Mouse (Mus musculus) neural tube, embryonic 12.5 days (tissue): ENCODE results near the gene Fam131c. TPM values are rescaled to one million over a fixed set of nuclear protein-coding genes. Genes with fewer than 3 reads are reported as not detected.
A peak's percentile ranks its signal among the peaks of the same experiment; 100 is the strongest.

Experiments used
- ATAC-seq: fragments of 200-750 bp; cut with Nextera tagmentation; 2 replicates; pipeline ENCODE4 v1.8.0; 2017; ENCODE audit warnings: low read depth, mild to moderate bottlenecking, moderate TSS enrichment, moderate library complexity; ENCODE audit not compliant: low FRiP score
- H3K27ac ChIP-seq: fragments of 300-500 bp; sonication (generic); 2 replicates; pipeline ENCODE4 v1.5.1; 2016
- H3K27me3 ChIP-seq: fragments of 300-500 bp; sonication (generic); replicated peaks from 2 replicates; pipeline ENCODE4 v1.6.1; 2016; ENCODE audit warnings: mild to moderate bottlenecking
- H3K36me3 ChIP-seq: fragments of 300-500 bp; sonication (generic); 2 replicates; pipeline ENCODE4 v1.6.1; 2016; ENCODE audit warnings: mild to moderate bottlenecking
- H3K4me1 ChIP-seq: fragments of 300-500 bp; sonication (generic); 2 replicates; pipeline ENCODE4 v1.6.1; 2016
- H3K4me2 ChIP-seq: fragments of 300-500 bp; sonication (generic); replicated peaks from 2 replicates; pipeline ENCODE4 v1.6.1; 2016; ENCODE audit warnings: mild to moderate bottlenecking
- H3K4me3 ChIP-seq: fragments of 300-500 bp; sonication (generic); 2 replicates; pipeline ENCODE4 v1.5.1; 2016
- H3K9ac ChIP-seq: fragments of 300-500 bp; sonication (generic); 2 replicates; pipeline ENCODE4 v1.6.1; 2016; ENCODE audit warnings: mild to moderate bottlenecking
- H3K9me3 ChIP-seq: fragments of 300-500 bp; sonication (generic); 2 replicates; pipeline ENCODE4 v1.6.1; 2016; ENCODE audit warnings: mild to moderate bottlenecking
- WGBS: fragments of 180-500 bp; shearing (Covaris S2); methylation state at CpG from one replicate; pipeline ENCODE4 v1.1.7; 2016; 5-methylcytosine and 5-hydroxymethylcytosine counted together
- polyA plus RNA-seq: library from polyadenylated mRNA; unstranded; fragments of >200 nt; fragmentation: Nextera tagmentation; extraction: Ambion mirVana; gene quantifications from 2 replicates; pipeline ENCODE4 v1.2.1, GENCODE M21; 2016

Gene Fam131c
- polyA plus RNA-seq, 1 experiment from 2014 or later = 2.5 TPM

GRCm38 (mm10) chr4:141337986-141338385 lies 30.0 kb upstream of the Fam131c start:
- H3K36me3 ChIP-seq = no peaks in the 10 kb centered on the region
- no peak for ATAC-seq
- peaks cover 43% of the 10 kb centered on the region for H3K4me1 ChIP-seq
- peak overlapping the region; percentile 28; the same call in 1 of the 2 replicates for H3K4me2 ChIP-seq
- H3K4me3 ChIP-seq = no peak overlapping the region
- H3K27ac ChIP-seq = no peak overlapping the region
- no peaks in the 10 kb centered on the region for H3K9me3 ChIP-seq
- no peaks in the 10 kb centered on the region; the same call in 1 of the 2 replicates for H3K27me3 ChIP-seq
- WGBS = 16% methylated on average over 6 of the region's 6 CpGs
- no peak overlapping the region for H3K9ac ChIP-seq

DNA sequence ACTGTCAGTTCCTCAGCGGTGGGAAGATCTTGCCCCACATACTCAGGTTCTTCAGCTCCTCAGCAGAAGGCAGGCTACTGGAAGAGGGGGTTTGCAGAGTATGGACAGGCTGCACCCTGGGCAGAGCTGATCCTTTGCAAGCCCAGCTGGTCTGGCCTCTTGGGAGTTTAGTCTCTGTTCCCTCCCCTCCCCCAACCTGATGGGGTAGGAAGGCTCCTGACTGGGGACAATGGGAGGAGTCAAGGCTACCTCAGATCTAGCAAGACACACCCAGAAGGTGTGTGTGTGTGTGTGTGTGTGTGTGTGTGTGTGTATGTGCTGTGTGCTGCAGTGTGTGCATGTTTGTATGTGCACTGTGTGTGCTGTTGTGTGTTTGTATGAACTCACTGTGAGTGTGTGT lies 29.2 kb upstream of the Fam131c start:
- WGBS = 11% methylated on average over 1 of the region's 1 CpGs
- Histone ChIP-seq H3K9me3 (no peaks in the 10 kb centered on the region), H3K27ac (no peak overlapping the region), H3K27me3 (no peaks in the 10 kb centered on the region; the same call in 1 of the 2 replicates), H3K4me2 (peak overlapping the region; percentile 28; the same call in 1 of the 2 replicates), H3K4me3 (no peak overlapping the region), H3K4me1 (peaks cover 43% of the 10 kb centered on the region), H3K9ac (no peak overlapping the region), H3K36me3 (no peaks in the 10 kb centered on the region)
- no peak for ATAC-seq

DNA sequence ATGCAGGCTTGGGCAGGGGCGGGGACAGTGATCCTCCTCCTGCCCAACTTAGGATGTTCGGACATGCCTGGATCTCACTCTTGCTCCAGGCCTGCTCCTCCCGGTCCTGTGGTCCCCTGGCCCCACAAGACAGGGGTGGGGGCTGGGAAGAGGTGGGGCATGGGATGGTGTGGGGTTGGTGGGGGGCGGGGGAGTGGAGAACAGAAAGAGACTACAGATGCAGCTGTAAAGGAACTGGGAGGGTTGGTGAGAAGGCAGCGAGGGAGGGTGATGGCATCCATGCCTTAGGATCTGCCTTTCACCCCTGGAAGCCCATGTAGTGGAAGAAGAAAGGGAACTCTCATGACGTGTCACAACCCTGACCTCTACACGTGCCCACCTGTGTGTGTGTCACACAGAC lies 26.5 kb upstream of the Fam131c start:
- no peak overlapping the region for H3K27ac ChIP-seq
- 51% methylated on average over 7 of the region's 7 CpGs for WGBS
- no peak overlapping the region for H3K4me3 ChIP-seq
- peaks cover 22% of the 10 kb centered on the region for H3K4me1 ChIP-seq
- no peaks in the 10 kb centered on the region for H3K9me3 ChIP-seq
- H3K9ac ChIP-seq = no peak overlapping the region
- no peaks in the 10 kb centered on the region for H3K36me3 ChIP-seq
- ATAC-seq = no peak
- no peak overlapping the region for H3K4me2 ChIP-seq
- no peaks in the 10 kb centered on the region; the same call in 1 of the 2 replicates for H3K27me3 ChIP-seq

DNA sequence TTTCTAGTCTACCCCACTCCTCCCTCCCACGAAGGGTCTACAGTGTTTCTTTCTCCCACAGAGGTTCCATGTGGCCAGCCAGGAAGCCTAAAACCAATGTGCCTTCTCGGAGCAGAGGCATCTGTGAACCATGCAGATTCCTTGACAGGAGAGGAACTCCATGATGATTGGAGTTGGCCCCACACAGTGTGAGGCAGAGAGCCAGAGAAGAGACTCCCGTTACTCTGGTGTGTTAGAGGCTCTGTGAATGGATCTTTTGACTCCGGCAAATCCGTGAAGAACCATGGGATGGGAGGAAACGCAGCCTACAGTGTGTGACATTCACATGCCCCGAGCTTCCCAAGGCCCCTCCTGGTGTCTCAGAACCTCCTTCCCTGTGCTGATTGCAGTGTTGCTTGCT lies 24.5 kb upstream of the Fam131c start:
- Histone ChIP-seq H3K9ac (no peak overlapping the region), H3K4me3 (no peak overlapping the region), H3K27me3 (no peaks in the 10 kb centered on the region), H3K4me2 (no peak overlapping the region), H3K9me3 (no peaks in the 10 kb centered on the region), H3K4me1 (peaks cover 12% of the 10 kb centered on the region), H3K36me3 (no peaks in the 10 kb centered on the region), H3K27ac (no peak overlapping the region)
- 69% methylated on average over 7 of the region's 7 CpGs for WGBS
- ATAC-seq = no peak

DNA sequence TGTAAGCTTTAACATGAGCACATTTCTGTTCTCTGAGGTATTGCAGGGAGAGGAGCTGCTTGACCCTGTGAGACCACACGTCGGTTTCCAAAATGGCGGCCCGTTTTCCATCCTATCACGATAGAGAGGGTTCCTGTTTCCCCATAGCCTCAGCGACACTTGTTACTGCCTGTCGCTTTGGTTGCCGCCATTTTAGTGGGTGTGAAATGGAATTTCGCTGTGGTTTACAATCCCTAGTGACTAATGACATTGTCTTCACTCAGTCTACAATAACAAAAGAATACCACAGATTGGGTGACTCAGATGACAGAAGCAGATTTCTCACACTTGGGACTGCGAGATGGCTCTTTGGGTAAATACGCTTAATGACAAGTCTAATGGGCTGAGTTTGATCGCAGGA lies 22.8 kb upstream of the Fam131c start:
- H3K9ac ChIP-seq = no peak overlapping the region
- no peaks in the 10 kb centered on the region for H3K9me3 ChIP-seq
- no peaks in the 10 kb centered on the region for H3K4me1 ChIP-seq
- H3K27me3 ChIP-seq = no peaks in the 10 kb centered on the region
- no peaks in the 10 kb centered on the region for H3K36me3 ChIP-seq
- H3K4me2 ChIP-seq = no peak overlapping the region
- 89% methylated on average over 12 of the region's 12 CpGs for WGBS
- no peak overlapping the region for H3K4me3 ChIP-seq
- ATAC-seq = no peak
- no peak overlapping the region for H3K27ac ChIP-seq

- Histone ChIP-seq H3K4me3 (no peak overlapping the region), H3K4me1 (no peaks in the 10 kb centered on the region), H3K36me3 (no peaks in the 10 kb centered on the region), H3K27me3 (no peaks in the 10 kb centered on the region), H3K4me2 (no peak overlapping the region), H3K9ac (no peak overlapping the region), H3K9me3 (no peaks in the 10 kb centered on the region), H3K27ac (no peak overlapping the region)
- ATAC-seq = no peak
- WGBS = 84% methylated on average over 8 of the region's 8 CpGs
Measured at GRCm38 (mm10) chr4:141347365-141347797, 20.6 kb upstream of the Fam131c start.

GRCm38 (mm10) chr4:141348616-141349015 lies 19.4 kb upstream of the Fam131c start:
- H3K4me3 ChIP-seq = no peak overlapping the region
- H3K27me3 ChIP-seq = no peaks in the 10 kb centered on the region
- no peak overlapping the region for H3K27ac ChIP-seq
- no peaks in the 10 kb centered on the region for H3K9me3 ChIP-seq
- H3K4me2 ChIP-seq = no peak overlapping the region
- no peak for ATAC-seq
- 81% methylated on average over 11 of the region's 11 CpGs for WGBS
- no peak overlapping the region for H3K9ac ChIP-seq
- no peaks in the 10 kb centered on the region for H3K4me1 ChIP-seq
- no peaks in the 10 kb centered on the region for H3K36me3 ChIP-seq

DNA sequence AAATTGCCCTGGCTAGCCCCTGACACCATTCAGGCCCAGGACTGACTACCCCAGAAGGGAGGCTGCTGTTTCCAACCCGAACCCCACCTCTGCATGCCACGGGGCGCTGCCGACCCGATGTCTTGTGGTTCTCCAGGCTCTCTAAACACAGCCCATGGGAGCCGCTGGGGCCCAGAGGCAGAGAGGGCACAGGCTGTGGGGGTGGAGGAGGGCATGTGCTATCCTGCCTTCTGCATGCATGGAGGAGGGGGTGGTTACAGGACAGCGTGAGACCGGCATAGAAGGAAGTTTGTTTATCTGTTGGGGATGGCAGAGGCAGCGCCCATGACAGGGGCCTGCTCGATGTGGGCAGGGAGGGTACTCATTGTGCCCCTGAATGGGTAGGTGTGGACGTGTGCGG lies 18.0 kb upstream of the Fam131c start:
- H3K4me2 ChIP-seq = no peak overlapping the region
- no peaks in the 10 kb centered on the region for H3K9me3 ChIP-seq
- no peaks in the 10 kb centered on the region for H3K27me3 ChIP-seq
- WGBS = 91% methylated on average over 12 of the region's 12 CpGs
- no peak overlapping the region for H3K9ac ChIP-seq
- no peak overlapping the region for H3K27ac ChIP-seq
- H3K4me1 ChIP-seq = no peaks in the 10 kb centered on the region
- no peak overlapping the region for H3K4me3 ChIP-seq
- no peak for ATAC-seq
- no peaks in the 10 kb centered on the region for H3K36me3 ChIP-seq

- 61% methylated on average over 7 of the region's 7 CpGs for WGBS
- Histone ChIP-seq H3K9me3 (no peaks in the 10 kb centered on the region), H3K27me3 (no peaks in the 10 kb centered on the region), H3K27ac (no peak overlapping the region), H3K4me2 (no peak overlapping the region), H3K4me3 (no peak overlapping the region), H3K36me3 (no peaks in the 10 kb centered on the region), H3K9ac (no peak overlapping the region), H3K4me1 (no peaks in the 10 kb centered on the region)
- no peak for ATAC-seq
Measured at GRCm38 (mm10) chr4:141351972-141352371, 16.0 kb upstream of the Fam131c start.

- ATAC-seq = no peak
- H3K4me3 ChIP-seq = no peak overlapping the region
- no peaks in the 10 kb centered on the region for H3K9me3 ChIP-seq
- 81% methylated on average over 5 of the region's 5 CpGs for WGBS
- no peak overlapping the region for H3K27ac ChIP-seq
- H3K4me1 ChIP-seq = no peaks in the 10 kb centered on the region
- H3K36me3 ChIP-seq = no peaks in the 10 kb centered on the region
- H3K27me3 ChIP-seq = no peaks in the 10 kb centered on the region
- H3K9ac ChIP-seq = no peak overlapping the region
- no peak overlapping the region for H3K4me2 ChIP-seq
Measured at GRCm38 (mm10) chr4:141352986-141353385, 15.0 kb upstream of the Fam131c start.

DNA sequence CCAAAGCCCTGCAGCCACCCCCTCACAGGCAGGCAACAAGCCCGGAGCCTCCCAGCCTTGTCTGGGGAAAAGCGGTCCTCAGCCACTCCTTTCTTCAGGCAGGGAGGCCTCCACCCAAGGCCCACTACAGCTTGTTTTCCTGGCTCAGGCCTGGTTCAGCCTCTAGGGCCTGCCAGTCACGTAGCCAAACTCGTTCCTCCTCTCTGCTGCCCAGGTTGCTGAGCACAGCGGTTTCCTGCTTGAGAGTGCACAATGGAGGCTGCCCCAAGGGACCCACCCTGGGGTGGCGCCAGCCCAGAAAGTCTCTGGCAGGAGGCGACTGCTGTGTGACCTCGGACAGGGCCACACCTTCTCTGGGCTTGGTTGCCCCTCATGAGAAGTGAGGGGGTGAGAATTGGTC lies 14.2 kb upstream of the Fam131c start:
- 67% methylated on average over 8 of the region's 8 CpGs for WGBS
- no peak overlapping the region for H3K4me2 ChIP-seq
- H3K27me3 ChIP-seq = no peaks in the 10 kb centered on the region
- no peak overlapping the region for H3K27ac ChIP-seq
- H3K36me3 ChIP-seq = no peaks in the 10 kb centered on the region
- H3K4me1 ChIP-seq = no peaks in the 10 kb centered on the region
- H3K9ac ChIP-seq = no peak overlapping the region
- H3K4me3 ChIP-seq = no peak overlapping the region
- no peak for ATAC-seq
- no peaks in the 10 kb centered on the region for H3K9me3 ChIP-seq

- Histone ChIP-seq H3K9ac (no peak overlapping the region), H3K4me3 (no peak overlapping the region)
Measured at GRCm38 (mm10) chr4:141357811-141358210, 10.2 kb upstream of the Fam131c start.

GRCm38 (mm10) chr4:141359222-141359621 lies 8.8 kb upstream of the Fam131c start:
- H3K36me3 ChIP-seq = no peaks in the 10 kb centered on the region
- H3K27ac ChIP-seq = no peak overlapping the region
- no peaks in the 10 kb centered on the region for H3K9me3 ChIP-seq
- peaks cover 2% of the 10 kb centered on the region; the same call in 1 of the 2 replicates for H3K4me1 ChIP-seq
- no peak for ATAC-seq
- H3K9ac ChIP-seq = no peak overlapping the region
- no peak overlapping the region for H3K4me3 ChIP-seq
- 0 out of 2 replicates have a peak, but pooled peaks cover 5% of the 10 kb centered on the region for H3K27me3 ChIP-seq
- 82% methylated on average over 6 of the region's 6 CpGs for WGBS
- no peak overlapping the region for H3K4me2 ChIP-seq

More at GRCm38 (mm10) chr4:141357811-141358210, 10.2 kb upstream of the Fam131c start:
- H3K9me3 ChIP-seq = no peaks in the 10 kb centered on the region
- H3K27ac ChIP-seq = no peak overlapping the region
- ATAC-seq = no peak
- H3K36me3 ChIP-seq = no peaks in the 10 kb centered on the region
- H3K4me2 ChIP-seq = no peak overlapping the region
- peaks cover 2% of the 10 kb centered on the region; the same call in 1 of the 2 replicates for H3K4me1 ChIP-seq
- H3K27me3 ChIP-seq = no peaks in the 10 kb centered on the region
